Mouse (Mus musculus): ENCODE measurements at regions not wholly inside any gene's neighbourhood (a gene's known extent, or its start where the extent isn't known, plus 50 kb on each side); places are given as distances from the start of the nearest gene placed in this dataset.

DNA sequence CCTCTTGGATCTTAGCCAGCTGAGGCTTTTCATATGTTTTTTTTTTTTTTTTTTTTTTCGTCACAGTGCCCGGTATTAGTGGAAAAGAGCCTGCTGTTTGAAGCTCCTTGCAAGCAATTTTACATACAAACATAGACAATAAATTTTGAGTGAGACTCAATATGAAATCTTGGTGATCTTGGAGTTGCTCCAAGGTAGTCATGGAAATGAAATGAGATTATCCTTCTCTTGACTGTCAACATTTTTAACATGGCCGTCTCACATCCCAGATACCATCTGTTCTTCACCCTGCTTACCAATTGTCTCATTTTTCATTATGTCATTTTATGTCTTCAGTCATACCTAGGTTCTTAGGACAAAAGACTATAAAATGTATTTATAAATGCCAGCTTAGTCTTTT is 971.4 kb upstream of the Lrrn3 start:
- Histone ChIP-seq H3K4me1 (replicated peaks) (no peaks in the 10 kb centered on the region), H3K36me3 (no peaks in the 10 kb centered on the region), H3K9ac (no peak overlapping the region), H3K27me3 (no peaks in the 10 kb centered on the region), H3K9me3 (no peaks in the 10 kb centered on the region), H3K4me3 (no peak overlapping the region), H3K27ac (replicated peaks) (no peak overlapping the region), H3K4me2 (no peak overlapping the region)
- 39% methylated on average over 3 of the region's 3 CpGs for WGBS
- ATAC-seq (ENCODE audit: low FRiP score, low read depth): 0 out of 2 replicates have a peak, but pooled peaks have one; percentile 51

GRCm38 (mm10) chr12:42435616-42436015 is 949.4 kb upstream of the Lrrn3 start:
- Histone ChIP-seq H3K27me3 (no peaks in the 10 kb centered on the region), H3K9ac (no peak overlapping the region), H3K27ac (replicated peaks) (no peak overlapping the region), H3K9me3 (no peaks in the 10 kb centered on the region), H3K4me2 (no peak overlapping the region), H3K36me3 (no peaks in the 10 kb centered on the region), H3K4me3 (no peak overlapping the region), H3K4me1 (replicated peaks) (no peaks in the 10 kb centered on the region)
- ATAC-seq (ENCODE audit: low FRiP score, low read depth): no peak
- 91% methylated on average over 6 of the region's 6 CpGs for WGBS

DNA sequence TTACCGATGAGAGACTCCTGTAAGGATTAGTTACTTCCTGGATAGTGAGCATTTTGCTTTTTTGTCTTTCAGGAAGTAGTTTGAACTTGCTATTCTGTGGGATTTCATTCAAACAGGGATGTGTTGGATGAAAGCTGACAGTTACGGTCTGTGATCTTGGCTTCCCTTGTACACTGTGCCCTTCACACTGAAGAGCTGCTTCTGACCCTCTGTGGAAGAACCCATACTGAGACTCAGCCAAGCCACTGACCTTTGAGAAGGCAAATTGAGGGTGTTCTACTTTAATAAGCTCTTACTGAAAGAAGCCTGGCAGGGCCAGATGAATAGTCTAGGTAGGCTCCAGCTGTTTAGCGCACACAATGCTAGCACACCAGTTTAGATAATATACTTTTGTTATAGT is 941.2 kb upstream of the Lrrn3 start:
- no peak for ATAC-seq (ENCODE audit: low FRiP score, low read depth)
- H3K4me1 ChIP-seq (replicated peaks): no peaks in the 10 kb centered on the region
- H3K27me3 ChIP-seq: no peaks in the 10 kb centered on the region
- 70% methylated on average over 3 of the region's 3 CpGs for WGBS
- no peak overlapping the region for H3K9ac ChIP-seq
- H3K36me3 ChIP-seq: no peaks in the 10 kb centered on the region
- H3K4me3 ChIP-seq: no peak overlapping the region
- no peak overlapping the region for H3K4me2 ChIP-seq
- H3K9me3 ChIP-seq: no peaks in the 10 kb centered on the region
- no peak overlapping the region for H3K27ac ChIP-seq (replicated peaks)

Data from hindbrain, embryonic 15.5 days (tissue).